Mouse (Mus musculus): Measurements from ENCODE around the gene Fmnl2. TPM values are rescaled to one million over a fixed set of nuclear protein-coding genes. Genes with fewer than 3 reads are reported as not detected.

The Fmnl2 gene
- polyA plus RNA-seq, 1 experiment = 21.4 TPM

- no peak for DNase-seq (ENCODE audit: low spot score)
These were observed 98.2 kb downstream of the Fmnl2 start for GRCm38 (mm10) chr2:52955831-52956230.

- DNase-seq (ENCODE audit: low spot score) = no peak
These were observed 100.3 kb downstream of the Fmnl2 start for GRCm38 (mm10) chr2:52957771-52958534.

- peak; percentile 44 for DNase-seq (ENCODE audit: low spot score)
These were observed 101.1 kb downstream of the Fmnl2 start for GRCm38 (mm10) chr2:52958535-52959290.

GRCm38 (mm10) chr2:52959291-52959621 lies 101.6 kb downstream of the Fmnl2 start:
- DNase-seq (ENCODE audit: low spot score) = no peak

- no peak for DNase-seq (ENCODE audit: low spot score)
These were observed 102.3 kb downstream of the Fmnl2 start for GRCm38 (mm10) chr2:52959982-52960381.

- DNase-seq (ENCODE audit: low spot score) = no peak
These were observed 103.0 kb downstream of the Fmnl2 start for GRCm38 (mm10) chr2:52960697-52961096.

- no peak for DNase-seq (ENCODE audit: low spot score)
These were observed 105.8 kb downstream of the Fmnl2 start for GRCm38 (mm10) chr2:52963439-52963838.

- DNase-seq (ENCODE audit: low spot score) = no peak
These were observed 106.8 kb downstream of the Fmnl2 start for GRCm38 (mm10) chr2:52964386-52964928.

GRCm38 (mm10) chr2:52966227-52966626 lies 108.6 kb downstream of the Fmnl2 start:
- DNase-seq (ENCODE audit: low spot score) = no peak

GRCm38 (mm10) chr2:52966820-52967460 lies 109.3 kb downstream of the Fmnl2 start:
- no peak for DNase-seq (ENCODE audit: low spot score)

GRCm38 (mm10) chr2:52967461-52967823 lies 109.8 kb downstream of the Fmnl2 start:
- no peak for DNase-seq (ENCODE audit: low spot score)

GRCm38 (mm10) chr2:52968884-52969283 lies 111.2 kb downstream of the Fmnl2 start:
- no peak for DNase-seq (ENCODE audit: low spot score)

GRCm38 (mm10) chr2:52974056-52974455 lies 116.4 kb downstream of the Fmnl2 start:
- no peak for DNase-seq (ENCODE audit: low spot score)

- DNase-seq (ENCODE audit: low spot score) = no peak
These were observed 117.1 kb downstream of the Fmnl2 start for GRCm38 (mm10) chr2:52974776-52975175.

- DNase-seq (ENCODE audit: low spot score) = no peak
These were observed 120.4 kb downstream of the Fmnl2 start for GRCm38 (mm10) chr2:52977921-52978675.

- DNase-seq (ENCODE audit: low spot score) = no peak
These were observed 121.1 kb downstream of the Fmnl2 start for GRCm38 (mm10) chr2:52978796-52979195.

- DNase-seq (ENCODE audit: low spot score) = no peak
These were observed 121.7 kb downstream of the Fmnl2 start for GRCm38 (mm10) chr2:52979280-52979763.

- DNase-seq (ENCODE audit: low spot score) = no peak
These were observed 123.5 kb downstream of the Fmnl2 start for GRCm38 (mm10) chr2:52981126-52981525.

- no peak for DNase-seq (ENCODE audit: low spot score)
These were observed 123.9 kb downstream of the Fmnl2 start for GRCm38 (mm10) chr2:52981595-52981994.

- DNase-seq (ENCODE audit: low spot score) = no peak
These were observed 124.8 kb downstream of the Fmnl2 start for GRCm38 (mm10) chr2:52982502-52982901.

GRCm38 (mm10) chr2:52984556-52984955 lies 126.9 kb downstream of the Fmnl2 start:
- DNase-seq (ENCODE audit: low spot score) = no peak

GRCm38 (mm10) chr2:52985167-52985566 lies 127.5 kb downstream of the Fmnl2 start:
- DNase-seq (ENCODE audit: low spot score) = no peak
